Mouse (Mus musculus): ENCODE results near the gene Irx4.

GRCm38 (mm10) chr13:73261881-73262280, 1.6 kb downstream of the Irx4 start:
- no peak for TF ChIP-seq CTCF (IDR thresholded peaks at IDR 0.05; ENCODE audit: control insufficient read depth, insufficient read depth, low read length)
- no peak for TF ChIP-seq POLR2A (IDR thresholded peaks at IDR 0.05; ENCODE audit: borderline replicate concordance, control insufficient read depth, low read depth, low read length)

All from bone marrow, adult 2 months (tissue).